Mouse (Mus musculus): ENCODE measurements around the gene Zfp93. TPM values are rescaled to one million over a fixed set of nuclear protein-coding genes. Genes with fewer than 3 reads are reported as not detected.

Gene Zfp93
- total and polyA plus RNA-seq, 2 experiments from 2014 or later, result 2.2 to 7.4 TPM

DNA sequence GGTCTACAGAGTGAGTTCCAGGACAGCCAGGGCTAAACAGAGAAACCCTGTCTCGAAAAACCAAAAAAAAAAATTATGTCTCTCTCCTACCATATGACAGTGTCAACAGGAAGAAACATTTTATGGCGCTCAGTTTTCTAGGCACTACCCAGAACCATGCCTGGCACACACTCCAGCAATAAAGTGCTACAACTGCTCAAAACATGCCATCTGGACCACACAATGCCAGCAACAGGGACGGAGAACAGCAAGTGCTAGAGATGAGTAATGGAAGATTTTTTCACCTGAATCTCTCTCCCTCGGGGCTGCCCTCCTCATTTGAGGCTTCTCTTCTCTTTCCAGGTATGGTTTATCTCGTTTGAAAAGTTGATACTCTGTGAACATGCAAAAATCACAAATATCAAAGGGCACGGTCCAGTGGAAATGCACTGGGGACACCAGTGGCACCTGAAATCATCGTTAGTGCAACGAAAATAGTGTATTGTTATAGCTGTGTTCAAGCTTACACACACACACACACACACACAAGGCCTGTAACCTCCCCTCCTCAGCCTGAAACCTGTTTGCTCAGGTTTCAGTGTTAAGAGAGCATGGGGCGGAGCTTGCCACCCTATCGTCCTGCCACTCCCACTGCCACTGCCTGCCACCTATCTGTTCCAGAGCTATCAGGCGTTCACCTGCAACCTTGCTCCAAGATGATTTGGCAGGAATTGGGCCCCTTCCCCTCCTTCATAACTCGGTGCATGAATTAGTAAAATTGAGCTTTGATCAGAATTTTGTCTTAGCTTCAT is 23.0 kb downstream of the Zfp93 start:
- H3K9ac ChIP-seq (replicated peaks; ENCODE audit: low read length, poor library complexity, severe bottlenecking), result no peak overlapping the region
- DNase-seq (ENCODE audit: low spot score), result no peak
- 0 out of 2 replicates have a peak, but pooled peaks cover 4% of the 10 kb centered on the region for H3K9me3 ChIP-seq (ENCODE audit: low read length)
- H3K27ac ChIP-seq (ENCODE audit: low read depth, low read length), result no peak overlapping the region
- H3K36me3 ChIP-seq (ENCODE audit: insufficient read depth, low read length), result peaks cover 55% of the 10 kb centered on the region
- 92% methylated on average over 12 of the region's 12 CpGs for WGBS
- no peak overlapping the region for H3K4me3 ChIP-seq (ENCODE audit: low read depth, low read length)
- H3K4me2 ChIP-seq (ENCODE audit: low read depth, low read length, poor library complexity, severe bottlenecking), result no peak overlapping the region
- ATAC-seq (ENCODE audit: low FRiP score), result no peak
- no peaks in the 10 kb centered on the region for H3K4me1 ChIP-seq (ENCODE audit: insufficient read depth, low read length)
- TF ChIP-seq CTCF (IDR thresholded peaks at IDR 0.05), result no peak
- H3K27me3 ChIP-seq (ENCODE audit: insufficient read depth, low read length), result no peaks in the 10 kb centered on the region

DNA sequence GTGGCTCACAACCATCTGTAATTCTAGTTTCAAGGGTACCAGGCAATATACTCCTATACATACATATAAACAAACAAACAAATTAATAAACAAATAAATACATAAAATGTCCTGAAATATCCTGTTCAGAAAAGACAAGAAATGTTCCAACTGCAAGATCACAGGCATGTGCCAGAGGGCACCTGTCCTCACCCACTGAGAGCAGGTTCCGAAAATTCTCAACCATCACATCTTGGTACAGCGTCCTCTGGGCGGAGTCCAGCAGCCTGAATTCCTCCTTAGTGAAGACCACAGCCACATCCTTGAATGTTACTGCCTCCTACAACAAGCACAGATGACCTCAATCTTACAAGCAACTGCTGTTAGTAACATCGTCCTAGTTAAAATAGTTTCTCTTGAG is 24.5 kb downstream of the Zfp93 start:
- H3K9me3 ChIP-seq (ENCODE audit: low read length), result 0 out of 2 replicates have a peak, but pooled peaks cover 4% of the 10 kb centered on the region
- H3K36me3 ChIP-seq (ENCODE audit: insufficient read depth, low read length), result peaks cover 55% of the 10 kb centered on the region
- no peaks in the 10 kb centered on the region for H3K4me1 ChIP-seq (ENCODE audit: insufficient read depth, low read length)
- no peak for DNase-seq (ENCODE audit: low spot score)
- WGBS, result 97% methylated on average over 4 of the region's 4 CpGs
- no peak for ATAC-seq (ENCODE audit: low FRiP score)
- no peak overlapping the region for H3K4me3 ChIP-seq (ENCODE audit: low read depth, low read length)
- no peaks in the 10 kb centered on the region for H3K27me3 ChIP-seq (ENCODE audit: insufficient read depth, low read length)
- no peak overlapping the region for H3K9ac ChIP-seq (replicated peaks; ENCODE audit: low read length, poor library complexity, severe bottlenecking)
- H3K27ac ChIP-seq (ENCODE audit: low read depth, low read length), result no peak overlapping the region
- no peak overlapping the region for H3K4me2 ChIP-seq (ENCODE audit: low read depth, low read length, poor library complexity, severe bottlenecking)
- no peak for TF ChIP-seq CTCF (IDR thresholded peaks at IDR 0.05)

DNA sequence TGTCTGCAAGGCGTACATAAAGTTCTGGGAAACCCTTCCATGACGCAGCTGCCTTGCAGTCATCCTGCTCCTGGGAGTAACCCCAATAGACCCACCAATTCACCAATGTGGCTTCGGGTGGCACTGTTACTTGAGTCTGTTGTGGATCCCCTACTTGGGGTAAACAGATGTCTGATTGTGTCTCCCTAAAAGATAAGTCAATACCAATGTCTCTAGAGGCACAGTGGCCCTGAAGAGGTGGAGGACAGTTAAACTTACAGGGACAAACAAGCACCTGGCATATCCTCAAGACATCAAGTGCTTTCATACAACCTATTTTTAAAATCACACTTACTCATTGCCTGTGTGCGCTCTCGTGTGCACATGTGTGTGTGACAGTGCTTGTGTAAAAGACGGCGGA is 25.2 kb downstream of the Zfp93 start:
- DNase-seq (ENCODE audit: low spot score) (no peak), ATAC-seq (ENCODE audit: low FRiP score) (no peak)
- Histone ChIP-seq H3K9me3 (ENCODE audit: low read length) (0 out of 2 replicates have a peak, but pooled peaks cover 4% of the 10 kb centered on the region), H3K36me3 (ENCODE audit: insufficient read depth, low read length) (peaks cover 50% of the 10 kb centered on the region), H3K27me3 (ENCODE audit: insufficient read depth, low read length) (no peaks in the 10 kb centered on the region), H3K4me2 (ENCODE audit: low read depth, low read length, poor library complexity, severe bottlenecking) (no peak overlapping the region), H3K4me1 (ENCODE audit: insufficient read depth, low read length) (no peaks in the 10 kb centered on the region), H3K9ac (replicated peaks; ENCODE audit: low read length, poor library complexity, severe bottlenecking) (no peak overlapping the region), H3K4me3 (ENCODE audit: low read depth, low read length) (no peak overlapping the region), H3K27ac (ENCODE audit: low read depth, low read length) (no peak overlapping the region)
- WGBS, result 97% methylated on average over 7 of the region's 7 CpGs
- no peak for TF ChIP-seq CTCF (IDR thresholded peaks at IDR 0.05)

DNA sequence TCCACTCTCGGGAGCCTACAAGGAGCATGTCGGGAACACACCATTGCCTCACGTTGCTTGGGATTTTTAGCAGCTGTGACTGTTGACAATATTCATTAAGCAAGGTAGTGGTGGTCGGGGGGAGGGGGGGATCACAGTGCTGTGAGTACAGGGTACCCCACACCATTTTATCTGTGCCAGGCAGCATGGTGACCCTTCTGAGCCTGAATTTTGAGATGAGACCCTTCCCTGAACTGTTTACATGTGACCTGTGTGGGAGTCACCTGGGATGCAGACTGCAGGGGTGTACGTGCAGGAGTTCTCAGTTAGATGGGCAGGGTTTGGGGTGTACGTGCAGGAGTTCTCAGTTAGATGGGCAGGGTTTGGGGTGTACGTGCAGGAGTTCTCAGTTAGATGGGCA is 26.2 kb downstream of the Zfp93 start:
- H3K4me1 ChIP-seq (ENCODE audit: insufficient read depth, low read length), result no peaks in the 10 kb centered on the region
- ATAC-seq (ENCODE audit: low FRiP score), result no peak
- peaks cover 45% of the 10 kb centered on the region for H3K36me3 ChIP-seq (ENCODE audit: insufficient read depth, low read length)
- H3K9me3 ChIP-seq (ENCODE audit: low read length), result 0 out of 2 replicates have a peak, but pooled peaks cover 4% of the 10 kb centered on the region
- no peak for DNase-seq (ENCODE audit: low spot score)
- no peak overlapping the region for H3K4me2 ChIP-seq (ENCODE audit: low read depth, low read length, poor library complexity, severe bottlenecking)
- H3K27me3 ChIP-seq (ENCODE audit: insufficient read depth, low read length), result no peaks in the 10 kb centered on the region
- TF ChIP-seq CTCF (IDR thresholded peaks at IDR 0.05), result no peak
- H3K27ac ChIP-seq (ENCODE audit: low read depth, low read length), result no peak overlapping the region
- WGBS, result 93% methylated on average over 7 of the region's 7 CpGs
- no peak overlapping the region for H3K4me3 ChIP-seq (ENCODE audit: low read depth, low read length)
- H3K9ac ChIP-seq (replicated peaks; ENCODE audit: low read length, poor library complexity, severe bottlenecking), result no peak overlapping the region

DNA sequence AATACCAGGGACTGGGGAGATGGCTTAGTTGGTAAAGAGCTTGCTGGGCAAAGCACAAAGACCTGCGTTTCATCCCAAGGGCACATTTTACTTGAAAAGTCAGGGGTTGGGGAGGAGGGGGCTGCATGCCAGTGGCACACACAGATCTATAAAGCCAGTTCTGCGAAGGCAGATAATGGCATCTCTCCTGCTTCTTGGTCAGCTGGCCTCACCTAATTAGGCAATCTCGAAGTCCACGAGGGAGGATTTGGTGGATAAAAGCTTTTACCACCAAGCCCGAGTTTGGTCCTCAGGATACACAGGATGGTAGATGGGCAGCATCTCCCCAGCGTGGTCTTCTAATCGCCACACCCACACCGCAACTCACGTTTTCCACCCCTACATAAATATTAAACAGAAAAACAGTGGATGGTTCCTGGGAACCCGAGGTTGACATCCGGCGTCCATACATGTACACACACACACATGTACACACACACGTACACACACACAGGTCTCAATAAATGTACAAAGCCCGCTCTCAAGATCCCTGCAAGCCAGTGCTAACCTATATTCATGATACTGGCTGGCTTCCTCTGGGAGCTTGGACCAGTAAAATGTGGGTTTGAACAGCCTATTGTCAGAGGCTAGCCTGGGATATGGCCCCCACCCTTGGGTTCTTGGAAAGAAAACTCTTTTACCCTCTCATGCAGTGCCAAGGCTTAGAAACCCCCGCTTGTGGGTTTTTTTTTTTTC is 27.3 kb downstream of the Zfp93 start:
- Histone ChIP-seq H3K4me1 (ENCODE audit: insufficient read depth, low read length) (no peaks in the 10 kb centered on the region), H3K4me3 (ENCODE audit: low read depth, low read length) (peak overlapping the region; percentile 73; the same call in 1 of the 2 replicates), H3K9me3 (ENCODE audit: low read length) (no peaks in the 10 kb centered on the region), H3K4me2 (ENCODE audit: low read depth, low read length, poor library complexity, severe bottlenecking) (peak overlapping the region; percentile 79), H3K9ac (replicated peaks; ENCODE audit: low read length, poor library complexity, severe bottlenecking) (no peak overlapping the region), H3K27ac (ENCODE audit: low read depth, low read length) (no peak overlapping the region), H3K36me3 (ENCODE audit: insufficient read depth, low read length) (peaks cover 38% of the 10 kb centered on the region), H3K27me3 (ENCODE audit: insufficient read depth, low read length) (no peaks in the 10 kb centered on the region)
- ATAC-seq (ENCODE audit: low FRiP score) (no peak), DNase-seq (ENCODE audit: low spot score) (no peak)
- WGBS, result 91% methylated on average over 15 of the region's 15 CpGs
- TF ChIP-seq CTCF (IDR thresholded peaks at IDR 0.05), result no peak

DNA sequence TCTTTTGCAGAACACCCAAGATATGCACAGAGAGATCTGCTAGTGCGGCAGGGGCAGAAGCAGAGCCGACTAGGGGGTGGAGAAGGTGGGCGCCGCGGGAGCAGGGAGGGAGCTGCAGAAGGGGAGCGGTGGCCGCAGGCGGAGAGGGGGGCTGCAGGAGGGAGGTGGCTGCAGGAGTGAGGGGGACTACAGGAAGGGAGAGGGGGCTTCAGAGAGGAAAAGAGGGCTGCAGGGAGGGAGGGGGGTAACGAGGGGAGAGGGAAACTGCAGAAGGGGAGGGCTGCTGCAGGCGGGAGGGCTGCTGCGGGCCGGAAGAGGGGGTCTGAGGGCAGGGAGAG is 28.4 kb downstream of the Zfp93 start:
- TF ChIP-seq CTCF (IDR thresholded peaks at IDR 0.05), result no peak
- peaks cover 43% of the 10 kb centered on the region for H3K36me3 ChIP-seq (ENCODE audit: insufficient read depth, low read length)
- 0% methylated on average over 12 of the region's 12 CpGs for WGBS
- ATAC-seq (ENCODE audit: low FRiP score), result 0 out of 2 replicates have a peak, but pooled peaks have one; percentile 18
- peak overlapping the region; percentile 73 for H3K4me3 ChIP-seq (ENCODE audit: low read depth, low read length)
- H3K27me3 ChIP-seq (ENCODE audit: insufficient read depth, low read length), result no peaks in the 10 kb centered on the region
- peak overlapping the region; percentile 79 for H3K4me2 ChIP-seq (ENCODE audit: low read depth, low read length, poor library complexity, severe bottlenecking)
- H3K27ac ChIP-seq (ENCODE audit: low read depth, low read length), result peak overlapping the region; percentile 85
- no peaks in the 10 kb centered on the region for H3K4me1 ChIP-seq (ENCODE audit: insufficient read depth, low read length)
- peak overlapping the region; percentile 82 for H3K9ac ChIP-seq (replicated peaks; ENCODE audit: low read length, poor library complexity, severe bottlenecking)
- H3K9me3 ChIP-seq (ENCODE audit: low read length), result no peaks in the 10 kb centered on the region
- no peak for DNase-seq (ENCODE audit: low spot score)

Measured in midbrain, postnatal 0 days (tissue).